Mouse (Mus musculus) neural tube, embryonic 14.5 days (tissue): ENCODE data around the gene Ttll5. TPM values are rescaled to one million over a fixed set of nuclear protein-coding genes. Genes with fewer than 3 reads are reported as not detected.
A peak's percentile ranks its signal among the peaks of the same experiment; 100 is the strongest.

Experiments
- ATAC-seq: fragments of 200-750 bp; cut with Nextera tagmentation; 2 replicates; pipeline ENCODE4 v1.8.0; 2017; ENCODE audit warnings: low read depth, mild to moderate bottlenecking, moderate TSS enrichment, moderate library complexity
- H3K27ac ChIP-seq: fragments of 300-500 bp; sonication (generic); 2 replicates; pipeline ENCODE4 v1.5.1; 2014; ENCODE audit warnings: low read depth, mild to moderate bottlenecking, control low read depth, low read length, moderate library complexity, mixed read lengths
- H3K27me3 ChIP-seq: fragments of 300-500 bp; sonication (generic); 2 replicates; pipeline ENCODE4 v1.6.1; 2014; ENCODE audit warnings: low read length; ENCODE audit not compliant: control insufficient read depth, insufficient read depth
- H3K36me3 ChIP-seq: fragments of 300-500 bp; sonication (generic); 2 replicates; pipeline ENCODE4 v1.6.1; 2014; ENCODE audit warnings: low read length, mixed read lengths; ENCODE audit not compliant: control insufficient read depth, insufficient read depth
- H3K4me1 ChIP-seq: fragments of 300-500 bp; sonication (generic); 2 replicates; pipeline ENCODE4 v1.6.1; 2014; ENCODE audit warnings: low read length; ENCODE audit not compliant: control insufficient read depth, insufficient read depth
- H3K4me2 ChIP-seq: fragments of 300-500 bp; sonication (generic); 2 replicates; pipeline ENCODE4 v1.6.1; 2014; ENCODE audit warnings: mild to moderate bottlenecking, low read depth, low read length, control low read depth
- H3K4me3 ChIP-seq: fragments of 300-500 bp; sonication (generic); 2 replicates; pipeline ENCODE4 v1.5.1; 2014; ENCODE audit warnings: low read depth, low read length, control low read depth, mixed read lengths
- H3K9ac ChIP-seq: fragments of 300-500 bp; sonication (generic); replicated peaks from 2 replicates; pipeline ENCODE4 v1.6.1; 2014; ENCODE audit warnings: low read depth, mild to moderate bottlenecking, control low read depth, low read length, mixed read lengths
- H3K9me3 ChIP-seq: fragments of 300-500 bp; sonication (generic); 2 replicates; pipeline ENCODE4 v1.6.1; 2016; ENCODE audit warnings: low read length; ENCODE audit not compliant: control insufficient read depth
- WGBS: fragments of 180-500 bp; shearing (Covaris S2); extraction: QIAGEN DNeasy Blood & Tissue Kit; methylation state at CpG from one replicate; pipeline ENCODE4 v1.1.7; 2014; 5-methylcytosine and 5-hydroxymethylcytosine counted together
- polyA plus RNA-seq: library from polyadenylated mRNA; unstranded; fragments of >200 nt; fragmentation: Nextera tagmentation; extraction: Ambion mirVana; gene quantifications from 2 replicates; pipeline ENCODE4 v1.2.1, GENCODE M21; 2014

Ttll5 gene
- polyA plus RNA-seq, 1 experiment from 2014 or later = 18.0 TPM

- ATAC-seq = no peak
- H3K4me1 ChIP-seq = peaks cover 12% of the 10 kb centered on the region
- no peaks in the 10 kb centered on the region for H3K9me3 ChIP-seq
- no peak overlapping the region for H3K4me2 ChIP-seq
- no peaks in the 10 kb centered on the region for H3K27me3 ChIP-seq
- H3K9ac ChIP-seq = no peak overlapping the region
- H3K4me3 ChIP-seq = no peak overlapping the region
- H3K36me3 ChIP-seq = no peaks in the 10 kb centered on the region
- 83% methylated on average over 12 of the region's 12 CpGs for WGBS
- H3K27ac ChIP-seq = no peak overlapping the region
These were observed 250.2 kb downstream of the Ttll5 start for GRCm38 (mm10) chr12:86074681-86075080.

DNA sequence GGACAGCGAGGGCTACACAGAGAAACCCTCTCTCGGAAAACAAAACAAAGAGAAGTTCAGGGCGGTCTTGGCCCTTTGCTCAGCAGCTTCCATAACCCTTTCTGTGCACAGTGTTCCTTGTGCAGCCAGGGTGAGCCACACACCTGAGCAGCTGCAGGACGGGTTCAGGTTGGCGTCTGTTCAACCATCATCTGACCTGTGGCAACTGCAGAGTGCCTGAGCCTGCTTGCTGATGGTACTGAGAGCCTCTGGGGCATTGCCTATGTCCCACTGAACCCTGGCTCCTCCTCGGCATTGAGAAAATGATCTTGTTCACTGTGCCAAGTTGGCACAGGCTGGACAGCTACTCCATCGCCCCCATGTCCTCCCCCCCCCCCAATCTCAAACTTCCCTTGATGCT lies 250.9 kb downstream of the Ttll5 start:
- H3K4me2 ChIP-seq = no peak overlapping the region

DNA sequence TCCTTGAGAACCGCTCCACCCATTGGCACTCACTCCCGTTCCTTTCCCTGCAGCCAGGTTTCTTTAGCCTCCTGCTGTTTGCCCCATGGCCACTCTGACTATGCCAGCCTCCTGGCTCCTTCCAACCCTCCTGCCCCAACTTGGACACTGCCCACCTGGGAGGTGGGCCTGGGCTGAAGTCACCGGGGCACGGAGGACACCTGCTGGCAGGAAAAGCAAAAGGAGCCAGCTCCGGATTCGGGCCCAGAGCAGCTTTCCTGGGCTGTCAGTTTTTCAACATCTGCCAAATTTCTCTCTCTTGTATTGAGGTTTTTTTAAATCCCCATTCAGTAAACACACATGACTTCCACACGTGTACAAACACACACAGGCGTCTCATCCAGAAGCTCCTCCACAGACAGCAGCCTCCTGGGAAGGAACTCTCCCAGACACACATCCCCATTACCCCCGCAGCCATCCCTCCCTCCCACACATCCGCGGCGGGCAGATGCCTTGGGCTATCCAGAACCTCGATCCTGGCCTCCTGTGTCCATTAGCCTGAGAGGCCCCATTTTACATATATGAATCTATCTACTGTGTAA lies 252.0 kb downstream of the Ttll5 start:
- H3K27ac ChIP-seq = no peak overlapping the region
- no peak overlapping the region; the same call in 1 of the 2 replicates for H3K9ac ChIP-seq
- no peaks in the 10 kb centered on the region for H3K36me3 ChIP-seq
- peaks cover 12% of the 10 kb centered on the region for H3K4me1 ChIP-seq
- no peak for ATAC-seq
- peak overlapping the region; percentile 95 for H3K4me2 ChIP-seq
- no peak overlapping the region; the same call in 1 of the 2 replicates for H3K4me3 ChIP-seq
- no peaks in the 10 kb centered on the region for H3K9me3 ChIP-seq
- no peaks in the 10 kb centered on the region for H3K27me3 ChIP-seq
- 9% methylated on average over 13 of the region's 13 CpGs for WGBS

More for the DNA sequence above, 250.9 kb downstream of the Ttll5 start:
- H3K27ac ChIP-seq = no peak overlapping the region
- no peaks in the 10 kb centered on the region for H3K27me3 ChIP-seq
- H3K36me3 ChIP-seq = no peaks in the 10 kb centered on the region
- 87% methylated on average over 7 of the region's 7 CpGs for whole genome bisulfite sequencing
- H3K9me3 ChIP-seq = no peaks in the 10 kb centered on the region
- ATAC-seq = no peak
- no peak overlapping the region for H3K9ac ChIP-seq
- no peak overlapping the region for H3K4me3 ChIP-seq
- H3K4me1 ChIP-seq = peaks cover 12% of the 10 kb centered on the region

- 6% methylated on average over 8 of the region's 8 CpGs for WGBS
- H3K9me3 ChIP-seq = no peaks in the 10 kb centered on the region
- peak overlapping the region; percentile 95 for H3K4me2 ChIP-seq
- H3K36me3 ChIP-seq = no peaks in the 10 kb centered on the region
- no peak overlapping the region; the same call in 1 of the 2 replicates for H3K9ac ChIP-seq
- no peak overlapping the region for H3K27ac ChIP-seq
- H3K4me1 ChIP-seq = peaks cover 12% of the 10 kb centered on the region
- ATAC-seq = no peak
- H3K27me3 ChIP-seq = no peaks in the 10 kb centered on the region
- H3K4me3 ChIP-seq = peak overlapping the region; percentile 42; the same call in 1 of the 2 replicates
These were observed 252.9 kb downstream of the Ttll5 start for GRCm38 (mm10) chr12:86077322-86077721.

GRCm38 (mm10) chr12:86077736-86078135 lies 253.3 kb downstream of the Ttll5 start:
- no peaks in the 10 kb centered on the region for H3K9me3 ChIP-seq
- 27% methylated on average over 11 of the region's 11 CpGs for WGBS
- H3K36me3 ChIP-seq = no peaks in the 10 kb centered on the region
- ATAC-seq = no peak
- H3K4me3 ChIP-seq = peak overlapping the region; percentile 42
- no peaks in the 10 kb centered on the region for H3K27me3 ChIP-seq
- peak overlapping the region; percentile 95 for H3K4me2 ChIP-seq
- no peak overlapping the region for H3K27ac ChIP-seq
- peaks cover 12% of the 10 kb centered on the region for H3K4me1 ChIP-seq
- peak overlapping the region; percentile 25 for H3K9ac ChIP-seq

DNA sequence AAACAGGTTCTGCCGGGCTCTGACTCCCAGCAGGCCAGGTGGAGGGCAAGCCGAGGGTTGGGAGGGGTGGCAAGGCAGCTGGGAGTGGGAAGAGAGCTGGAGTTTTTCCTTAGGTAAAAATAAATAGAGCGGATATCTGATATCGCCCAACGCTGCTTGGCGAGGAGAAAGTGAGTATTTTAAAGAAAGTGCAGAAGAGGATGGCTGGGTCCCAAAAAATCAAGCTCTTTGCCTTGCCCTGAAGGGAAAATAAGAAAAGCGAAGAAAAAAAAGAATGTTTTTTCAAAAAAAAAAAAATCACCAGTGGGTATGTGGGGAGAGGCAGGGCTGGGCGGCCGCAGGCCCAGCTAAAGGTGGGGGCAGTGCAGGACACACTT lies 253.7 kb downstream of the Ttll5 start:
- Histone ChIP-seq H3K4me1 (peaks cover 15% of the 10 kb centered on the region), H3K9me3 (no peaks in the 10 kb centered on the region), H3K4me2 (peak overlapping the region; percentile 95), H3K4me3 (peak overlapping the region; percentile 42), H3K27me3 (no peaks in the 10 kb centered on the region), H3K27ac (no peak overlapping the region; the same call in 1 of the 2 replicates), H3K36me3 (no peaks in the 10 kb centered on the region), H3K9ac (peak overlapping the region; percentile 43)
- ATAC-seq = no peak
- WGBS = 17% methylated on average over 9 of the region's 9 CpGs

- Histone ChIP-seq H3K27me3 (no peaks in the 10 kb centered on the region), H3K9me3 (no peaks in the 10 kb centered on the region), H3K9ac (peak within 1 kb of the TSS; percentile 43), H3K4me2 (peak within 1 kb of the TSS; percentile 95), H3K27ac (peak within 1 kb of the TSS; percentile 72; the same call in 1 of the 2 replicates), H3K36me3 (no peaks in the 10 kb centered on the region), H3K4me1 (peaks cover 17% of the 10 kb centered on the region), H3K4me3 (peak within 1 kb of the TSS; percentile 42)
- peak; percentile 44; the same call in 1 of the 2 replicates for ATAC-seq
- WGBS = under 1% methylated on average over 25 of the region's 25 CpGs
These were observed 254.2 kb downstream of the Ttll5 start, which contains the start of gene Tgfb3 for GRCm38 (mm10) chr12:86078553-86079201. Tgfb3 (minus strand) TSS chr12:86079041.

DNA sequence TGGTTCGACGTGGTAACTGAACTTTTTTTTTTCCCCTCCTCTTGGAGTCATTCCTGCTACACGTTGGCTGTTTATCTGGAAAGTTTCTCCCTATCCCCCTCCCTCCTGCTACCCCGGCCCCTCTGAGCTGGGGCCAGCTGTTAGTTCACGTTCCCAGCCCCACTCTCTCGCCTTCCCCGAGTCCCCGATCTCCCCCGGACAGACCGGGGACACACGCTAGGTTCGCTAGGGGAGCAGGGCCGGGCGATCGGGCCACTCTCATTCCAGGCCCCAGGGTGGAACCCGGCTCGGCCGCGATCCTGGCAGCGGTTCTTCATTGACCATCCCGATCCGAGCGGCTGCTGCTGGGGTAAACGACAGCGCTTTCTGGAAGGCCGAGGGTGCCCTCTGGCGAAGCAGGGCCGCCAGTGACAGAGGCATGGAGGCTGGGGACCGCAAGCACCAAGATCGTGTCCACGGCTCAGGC lies 254.8 kb downstream of the Ttll5 start:
- Histone ChIP-seq H3K27ac (peak overlapping the region; percentile 72; the same call in 1 of the 2 replicates), H3K9ac (peak overlapping the region; percentile 43), H3K4me3 (peak overlapping the region; percentile 42), H3K27me3 (no peaks in the 10 kb centered on the region), H3K9me3 (no peaks in the 10 kb centered on the region), H3K4me1 (peaks cover 17% of the 10 kb centered on the region), H3K36me3 (no peaks in the 10 kb centered on the region), H3K4me2 (peak overlapping the region; percentile 95)
- under 1% methylated on average over 31 of the region's 31 CpGs for WGBS
- ATAC-seq = peak; percentile 85

GRCm38 (mm10) chr12:86082481-86083012 lies 258.1 kb downstream of the Ttll5 start, which contains the start of gene Ift43:
Ift43 (plus strand) TSS chr12:86082541.
- peak within 1 kb of the TSS; percentile 60 for H3K4me3 ChIP-seq
- ATAC-seq = peak; percentile 80
- H3K9ac ChIP-seq = peak within 1 kb of the TSS; percentile 49
- no peaks in the 10 kb centered on the region for H3K27me3 ChIP-seq
- H3K4me2 ChIP-seq = peak within 1 kb of the TSS; percentile 79
- peaks cover 9% of the 10 kb centered on the region; the same call in 1 of the 2 replicates for H3K4me1 ChIP-seq
- H3K9me3 ChIP-seq = no peaks in the 10 kb centered on the region
- H3K27ac ChIP-seq = peak within 1 kb of the TSS; percentile 46
- 1% methylated on average over 35 of the region's 35 CpGs for WGBS
- H3K36me3 ChIP-seq = peaks cover 3% of the 10 kb centered on the region
